Mouse (Mus musculus): ENCODE data around the gene Slamf6.

Slamf6 gene

GRCm38 (mm10) chr1:172000641-172001040 lies 83.3 kb downstream of the Slamf6 start:
- TF ChIP-seq GATA4 (IDR thresholded peaks at IDR 0.05; ENCODE audit: insufficient replicate concordance, low read length) = no peak

GRCm38 (mm10) chr1:172001665-172002064 lies 84.3 kb downstream of the Slamf6 start:
- TF ChIP-seq GATA4 (IDR thresholded peaks at IDR 0.05; ENCODE audit: insufficient replicate concordance, low read length) = no peak

All from liver, adult (tissue).